Mouse (Mus musculus): ENCODE results near the gene Flrt3. TPM values are rescaled to one million over a fixed set of nuclear protein-coding genes. Genes with fewer than 3 reads are reported as not detected.

Gene Flrt3
- total RNA-seq, 1 experiment from 2014 or later, result not detected

DNA sequence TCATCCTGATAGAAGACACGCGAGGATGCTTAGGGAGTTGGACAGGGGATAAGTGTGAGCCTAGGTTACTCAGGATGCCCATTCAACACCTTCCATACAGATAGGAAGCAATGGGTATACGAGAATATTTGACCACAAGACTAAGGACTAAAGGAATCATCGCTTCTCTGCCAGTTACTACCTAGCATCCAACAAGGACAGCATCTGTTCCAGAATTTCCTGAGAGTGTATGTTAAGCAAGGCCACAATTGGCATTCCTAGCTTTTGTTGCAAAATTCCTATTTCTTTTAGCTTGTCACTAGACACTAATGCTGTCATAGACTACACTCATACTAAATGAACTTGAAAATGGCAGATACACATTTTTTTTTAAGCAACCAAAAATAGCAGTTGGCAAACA lies 6.9 kb downstream of the Flrt3 start:
- no peak for ATAC-seq (replicated peaks; ENCODE audit: insufficient number of reproducible peaks, low FRiP score, low TSS enrichment, poor library complexity, severe bottlenecking)

DNA sequence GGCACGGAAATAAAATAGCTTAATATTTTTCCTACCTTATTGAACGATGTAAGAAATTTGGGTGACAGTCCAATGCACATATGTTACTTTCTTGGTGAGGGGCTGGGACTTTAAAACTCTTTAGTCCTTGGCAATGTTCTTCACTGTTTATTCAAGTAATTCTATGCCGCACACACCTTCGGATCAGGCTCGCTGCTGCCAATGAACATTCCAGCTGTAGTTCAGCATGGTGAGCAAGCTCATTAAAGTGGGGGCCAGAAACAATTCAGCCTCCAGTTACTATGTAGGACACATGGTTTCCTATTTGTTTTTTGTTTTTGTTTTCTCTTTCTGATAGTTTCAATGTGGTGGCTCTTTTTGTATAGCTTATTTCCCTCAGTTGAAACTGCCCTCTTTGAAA lies 8.6 kb downstream of the Flrt3 start:
- ATAC-seq (replicated peaks; ENCODE audit: insufficient number of reproducible peaks, low FRiP score, low TSS enrichment, poor library complexity, severe bottlenecking), result no peak

DNA sequence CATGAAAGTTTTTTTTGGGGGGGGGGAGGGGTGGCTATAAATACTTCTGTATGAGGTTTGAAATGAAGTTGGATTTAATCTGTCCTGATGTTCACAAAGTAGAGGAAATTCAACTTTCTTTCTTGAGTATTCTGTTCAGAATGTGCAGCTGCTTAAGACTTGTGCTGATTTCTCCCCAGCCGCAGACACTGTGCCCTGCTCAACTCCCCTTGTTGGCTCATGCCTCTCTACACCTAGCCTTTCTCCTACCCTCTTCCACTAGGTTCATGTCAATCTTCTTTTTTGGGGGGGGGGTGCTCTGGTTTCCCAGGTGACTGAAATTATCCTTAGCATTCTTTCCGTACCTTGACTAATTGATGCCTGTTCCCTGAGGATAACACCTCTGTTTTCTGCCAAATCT lies 17.3 kb downstream of the Flrt3 start:
- ATAC-seq (replicated peaks; ENCODE audit: insufficient number of reproducible peaks, low FRiP score, low TSS enrichment, poor library complexity, severe bottlenecking), result no peak

DNA sequence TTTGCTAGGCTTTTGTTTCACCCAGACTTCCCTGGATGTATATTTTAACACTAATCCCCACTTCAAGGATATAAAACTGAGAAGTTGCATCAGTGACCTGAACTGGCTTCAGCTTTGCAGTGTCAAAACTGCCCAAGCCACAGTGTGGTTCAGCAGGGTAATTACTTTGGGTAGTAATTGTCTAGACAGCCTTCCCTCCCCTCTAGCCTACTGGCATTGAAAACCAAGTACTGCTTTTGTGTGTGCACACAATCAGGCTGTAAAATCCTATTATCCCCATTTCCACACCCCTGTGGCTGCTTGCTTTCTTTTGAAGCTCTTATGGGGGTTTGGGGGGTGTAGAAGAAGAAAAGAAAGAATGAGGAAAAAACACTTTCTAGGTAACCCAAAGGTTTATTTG lies 17.8 kb downstream of the Flrt3 start:
- no peak for ATAC-seq (replicated peaks; ENCODE audit: insufficient number of reproducible peaks, low FRiP score, low TSS enrichment, poor library complexity, severe bottlenecking)

DNA sequence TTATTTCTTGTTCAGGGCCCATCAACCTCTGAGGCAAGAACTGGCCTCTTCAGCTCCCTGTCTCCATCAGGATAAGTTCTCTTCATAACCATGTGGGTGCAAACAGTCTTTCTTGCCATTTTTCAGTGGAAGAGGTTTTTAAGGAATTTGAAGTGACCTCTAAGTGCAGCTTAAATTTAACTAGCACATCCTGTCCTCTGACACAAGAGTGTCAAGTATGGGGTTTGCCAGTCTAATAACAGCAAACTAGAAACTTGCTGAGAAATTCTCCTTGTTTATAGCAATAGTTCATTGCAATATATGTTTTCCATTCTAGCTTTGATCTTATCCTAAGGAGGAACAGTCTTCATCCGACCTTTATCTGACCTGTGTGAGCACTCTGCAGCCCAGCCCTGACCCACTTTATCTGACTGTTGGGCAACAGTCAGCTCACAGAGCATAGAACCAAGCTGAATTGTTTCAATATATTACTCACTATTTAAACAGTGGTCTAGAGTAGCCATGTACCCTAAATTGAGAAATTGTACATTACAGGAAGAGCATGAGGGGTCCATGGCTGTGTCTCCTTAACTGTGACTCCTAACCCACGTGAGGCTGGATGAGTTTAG lies 49.4 kb downstream of the Flrt3 start:
- ATAC-seq (replicated peaks; ENCODE audit: insufficient number of reproducible peaks, low FRiP score, low TSS enrichment, poor library complexity, severe bottlenecking), result no peak

DNA sequence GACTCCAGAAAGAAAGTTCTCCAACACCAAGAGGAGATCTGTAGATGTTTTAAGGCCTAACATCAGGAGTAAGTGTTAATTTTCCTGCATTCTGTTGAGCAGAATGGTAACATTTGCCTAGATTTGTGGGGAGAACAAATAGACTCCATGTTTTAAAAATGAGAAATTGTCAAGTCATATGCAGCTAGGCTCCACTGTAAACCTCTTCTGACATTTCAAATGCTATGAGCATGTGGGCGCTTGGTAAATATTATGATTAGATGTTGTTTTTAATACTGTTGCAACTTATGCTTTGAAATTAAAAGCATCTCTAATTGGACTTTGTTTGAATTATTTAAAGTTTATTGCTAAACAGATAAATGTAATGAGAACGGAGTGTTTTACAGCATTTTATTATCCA lies 55.8 kb downstream of the Flrt3 start:
- no peak for ATAC-seq (replicated peaks; ENCODE audit: insufficient number of reproducible peaks, low FRiP score, low TSS enrichment, poor library complexity, severe bottlenecking)

All from monocyte, adult 5-6 weeks (primary cell).